Mouse (Mus musculus): ENCODE data around the gene Gm10837.
"Not testable (repeated sequence)": the region's sequence is repeated elsewhere in the genome, so short reads cannot be mapped to it uniquely, and the experiment has no call there.

The Gm10837 gene

GRCm38 (mm10) chr14:122490441-122491328, at the start of gene Gm10837:
TSS of gene Gm10837 (plus strand) at chr14:122490586.
- no peak for DNase-seq (ENCODE audit: low spot score in 2 of 2)

GRCm38 (mm10) chr14:122449601-122450495, 40.5 kb upstream of the Gm10837 start:
- DNase-seq (ENCODE audit: low spot score in 2 of 2) = no peak

GRCm38 (mm10) chr14:122450496-122451382, 39.6 kb upstream of the Gm10837 start, which contains the start of gene Gm5089:
TSS of gene Gm5089 (minus strand) at chr14:122451115.
- DNase-seq (ENCODE audit: low spot score in 2 of 2) = no peak

- no peak for DNase-seq (ENCODE audit: low spot score in 2 of 2)
These were observed 38.7 kb upstream of the Gm10837 start for GRCm38 (mm10) chr14:122451551-122452145.

- no peak for DNase-seq (ENCODE audit: low spot score in 2 of 2)
These were observed 37.5 kb upstream of the Gm10837 start for GRCm38 (mm10) chr14:122452701-122453387.

- DNase-seq (ENCODE audit: low spot score in 2 of 2) = no peak
These were observed 36.9 kb upstream of the Gm10837 start for GRCm38 (mm10) chr14:122453388-122453995.

- no peak for DNase-seq (ENCODE audit: low spot score in 2 of 2)
These were observed 36.2 kb upstream of the Gm10837 start for GRCm38 (mm10) chr14:122453996-122454738.

- no peak for DNase-seq (ENCODE audit: low spot score in 2 of 2)
These were observed 35.4 kb upstream of the Gm10837 start for GRCm38 (mm10) chr14:122454901-122455561.

- no peak for DNase-seq (ENCODE audit: low spot score in 2 of 2)
These were observed 34.8 kb upstream of the Gm10837 start for GRCm38 (mm10) chr14:122455562-122455958.

- not testable (repeated sequence) for DNase-seq (ENCODE audit: low spot score in 2 of 2)
These were observed 31.1 kb upstream of the Gm10837 start for GRCm38 (mm10) chr14:122459332-122459731.

- DNase-seq (ENCODE audit: low spot score in 2 of 2) = no peak
These were observed 30.6 kb upstream of the Gm10837 start for GRCm38 (mm10) chr14:122459776-122460175.

- no peak for DNase-seq (ENCODE audit: low spot score in 2 of 2)
These were observed 30.2 kb upstream of the Gm10837 start for GRCm38 (mm10) chr14:122460226-122460625.

GRCm38 (mm10) chr14:122461500-122461899, 28.9 kb upstream of the Gm10837 start:
- DNase-seq (ENCODE audit: low spot score in 2 of 2) = no peak

GRCm38 (mm10) chr14:122461966-122462365, 28.4 kb upstream of the Gm10837 start:
- no peak for DNase-seq (ENCODE audit: low spot score in 2 of 2)

- no peak for DNase-seq (ENCODE audit: low spot score in 2 of 2)
These were observed 27.7 kb upstream of the Gm10837 start for GRCm38 (mm10) chr14:122462689-122463079.

- DNase-seq (ENCODE audit: low spot score in 2 of 2) = no peak
These were observed 27.2 kb upstream of the Gm10837 start for GRCm38 (mm10) chr14:122463080-122463691.

- not testable (repeated sequence) for DNase-seq (ENCODE audit: low spot score in 2 of 2)
These were observed 26.5 kb upstream of the Gm10837 start for GRCm38 (mm10) chr14:122463734-122464341.

- DNase-seq (ENCODE audit: low spot score in 2 of 2) = no peak
These were observed 26.0 kb upstream of the Gm10837 start for GRCm38 (mm10) chr14:122464351-122464762.

Measured in urinary bladder, postnatal 36 days (tissue).